Mouse (Mus musculus) cortical plate, adult 2 months (tissue): Measurements from ENCODE around the gene Fhod1.

ENCODE experiments used
- CTCF ChIP-seq: fragments of 200-500 bp; IDR thresholded peaks from 2 replicates; pipeline ENCODE4 v1.5.1; 2011; ENCODE audit warnings: mild to moderate bottlenecking, control low read depth, low read length; ENCODE audit not compliant: insufficient read depth; ENCODE audit errors: extremely low read depth
- POLR2A ChIP-seq: fragments of 200-500 bp; IDR thresholded peaks from 2 replicates; pipeline ENCODE4 v1.6.1; 2011; ENCODE audit warnings: mild to moderate bottlenecking, low read length, control low read depth; ENCODE audit not compliant: insufficient read depth; ENCODE audit errors: extremely low read depth

GRCm38 (mm10) chr8:105359646-105360045, 11.9 kb upstream of the Fhod1 start:
- TF ChIP-seq CTCF (peak; percentile 10; the same call in 1 of the 2 replicates), POLR2A (no peak)
